Mouse (Mus musculus): ENCODE data around the gene Rps6kc1. TPM values are rescaled to one million over a fixed set of nuclear protein-coding genes. Genes with fewer than 3 reads are reported as not detected.

The Rps6kc1 gene
- polyA plus RNA-seq (2016; fragmentation: Nextera tagmentation; extraction: Ambion mirVana), result 19.5 and 21.1 TPM in 2 replicates

GRCm38 (mm10) chr1:190911415-190912123 lies at the start of gene Rps6kc1:
Rps6kc1 (minus strand) TSS chr1:190911770.
- Histone ChIP-seq H3K9ac (peak within 1 kb of the TSS; percentile 72), H3K4me2 (replicated peaks) (peak within 1 kb of the TSS; percentile 81), H3K27ac (0 out of 2 replicates have a peak within 1 kb of the TSS, but pooled peaks have one; percentile 23), H3K4me3 (peak within 1 kb of the TSS; percentile 81), H3K4me1 (peaks cover 12% of the 10 kb centered on the region; the same call in 1 of the 2 replicates), H3K27me3 (no peaks in the 10 kb centered on the region), H3K9me3 (no peaks in the 10 kb centered on the region), H3K36me3 (no peaks in the 10 kb centered on the region)
- ATAC-seq (ENCODE audit: insufficient number of reproducible peaks, insufficient read depth, low FRiP score, low TSS enrichment), result peak; percentile 88
- under 1% methylated on average over 47 of the region's 47 CpGs for WGBS

DNA sequence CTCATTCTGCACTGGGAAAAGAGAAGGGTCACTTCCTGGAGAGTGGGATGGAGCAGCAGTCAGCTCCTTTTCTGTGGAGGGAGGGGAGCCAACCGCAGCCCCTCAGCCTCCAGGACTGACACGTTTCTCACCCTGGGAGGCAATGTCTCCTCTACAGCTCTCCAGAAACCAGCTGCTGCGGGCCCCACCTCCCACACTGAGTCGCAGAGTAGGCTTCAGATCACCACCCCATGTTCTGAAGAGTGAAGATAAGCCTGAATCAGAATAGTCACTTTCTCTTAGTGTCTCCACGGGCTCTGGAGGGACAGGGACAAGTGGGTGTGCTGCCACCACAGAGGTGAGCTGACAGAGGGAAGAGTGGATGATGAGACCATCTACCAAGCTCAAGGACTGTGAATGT lies 47.3 kb upstream of the Rps6kc1 start:
- Histone ChIP-seq H3K27ac (no peak overlapping the region), H3K4me3 (no peak overlapping the region), H3K4me1 (no peaks in the 10 kb centered on the region), H3K9me3 (no peaks in the 10 kb centered on the region), H3K9ac (no peak overlapping the region), H3K36me3 (peaks cover 95% of the 10 kb centered on the region), H3K4me2 (replicated peaks) (no peak overlapping the region), H3K27me3 (no peaks in the 10 kb centered on the region)
- WGBS, result 84% methylated on average over 5 of the region's 5 CpGs
- no peak for ATAC-seq (ENCODE audit: insufficient number of reproducible peaks, insufficient read depth, low FRiP score, low TSS enrichment)

GRCm38 (mm10) chr1:190953009-190953408 lies 41.4 kb upstream of the Rps6kc1 start:
- Histone ChIP-seq H3K4me3 (no peak overlapping the region), H3K9ac (no peak overlapping the region), H3K9me3 (no peaks in the 10 kb centered on the region), H3K27ac (0 out of 2 replicates have a peak overlapping the region, but pooled peaks have one; percentile 7), H3K4me2 (replicated peaks) (no peak overlapping the region), H3K4me1 (no peaks in the 10 kb centered on the region), H3K27me3 (no peaks in the 10 kb centered on the region), H3K36me3 (peaks cover 93% of the 10 kb centered on the region)
- ATAC-seq (ENCODE audit: insufficient number of reproducible peaks, insufficient read depth, low FRiP score, low TSS enrichment), result no peak
- WGBS, result 45% methylated on average over 3 of the region's 3 CpGs

GRCm38 (mm10) chr1:190951014-190951413 lies 39.4 kb upstream of the Rps6kc1 start:
- Histone ChIP-seq H3K9ac (no peak overlapping the region), H3K9me3 (no peaks in the 10 kb centered on the region), H3K4me1 (no peaks in the 10 kb centered on the region), H3K27me3 (no peaks in the 10 kb centered on the region), H3K4me3 (no peak overlapping the region), H3K36me3 (peaks cover 94% of the 10 kb centered on the region), H3K4me2 (replicated peaks) (no peak overlapping the region), H3K27ac (no peak overlapping the region)
- WGBS, result 88% methylated on average over 5 of the region's 5 CpGs
- no peak for ATAC-seq (ENCODE audit: insufficient number of reproducible peaks, insufficient read depth, low FRiP score, low TSS enrichment)

GRCm38 (mm10) chr1:190948846-190949245 lies 37.3 kb upstream of the Rps6kc1 start:
- H3K4me2 ChIP-seq (replicated peaks), result no peak overlapping the region
- no peaks in the 10 kb centered on the region for H3K9me3 ChIP-seq
- H3K27me3 ChIP-seq, result no peaks in the 10 kb centered on the region
- H3K36me3 ChIP-seq, result peaks cover 84% of the 10 kb centered on the region
- H3K4me1 ChIP-seq, result no peaks in the 10 kb centered on the region
- ATAC-seq (ENCODE audit: insufficient number of reproducible peaks, insufficient read depth, low FRiP score, low TSS enrichment), result no peak
- no peak overlapping the region for H3K4me3 ChIP-seq
- no peak overlapping the region for H3K27ac ChIP-seq
- 93% methylated on average over 17 of the region's 17 CpGs for WGBS
- H3K9ac ChIP-seq, result no peak overlapping the region

DNA sequence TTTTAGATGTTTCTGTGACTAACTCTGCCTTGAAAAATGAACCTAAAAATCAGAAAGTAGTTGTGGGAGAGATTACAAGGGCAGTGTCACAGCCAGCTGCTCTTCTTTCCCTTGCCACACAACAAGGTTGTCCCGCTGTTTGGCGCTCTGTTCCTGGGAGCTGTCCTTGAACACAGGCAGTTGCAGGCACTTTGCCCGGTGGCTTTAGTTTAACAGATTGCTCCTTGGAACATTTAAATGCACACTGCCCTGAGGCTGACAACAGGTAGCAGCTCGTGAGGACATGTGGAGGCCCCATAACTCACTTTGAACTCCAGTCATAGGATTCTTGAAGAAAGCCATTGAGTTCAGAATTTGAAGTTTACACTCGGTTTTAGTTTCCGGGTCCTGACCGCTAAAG lies 36.9 kb upstream of the Rps6kc1 start:
- Histone ChIP-seq H3K27ac (no peak overlapping the region), H3K4me3 (no peak overlapping the region), H3K9ac (no peak overlapping the region), H3K36me3 (peaks cover 84% of the 10 kb centered on the region), H3K4me1 (no peaks in the 10 kb centered on the region), H3K27me3 (no peaks in the 10 kb centered on the region), H3K9me3 (no peaks in the 10 kb centered on the region), H3K4me2 (replicated peaks) (no peak overlapping the region)
- no peak for ATAC-seq (ENCODE audit: insufficient number of reproducible peaks, insufficient read depth, low FRiP score, low TSS enrichment)
- WGBS, result 83% methylated on average over 7 of the region's 7 CpGs

DNA sequence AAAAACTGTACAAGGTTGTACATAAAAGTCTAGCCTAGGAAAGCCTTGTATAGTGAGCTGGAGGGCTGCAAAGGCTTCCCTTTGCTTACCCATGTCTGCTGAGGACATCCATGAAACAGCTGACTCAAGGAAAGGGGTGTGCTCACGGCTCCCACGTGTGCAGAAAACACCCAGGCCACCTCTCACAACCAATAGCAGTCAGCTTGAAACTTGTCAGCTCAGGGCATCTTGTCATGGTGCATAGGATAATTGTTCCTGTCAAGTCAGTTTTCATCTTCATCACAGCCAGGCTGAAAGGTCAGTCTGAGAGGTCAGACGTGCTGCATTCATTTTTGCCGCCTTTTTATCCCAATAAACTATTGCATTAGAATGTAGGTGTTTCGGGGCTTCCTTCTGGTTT lies 36.4 kb upstream of the Rps6kc1 start:
- Histone ChIP-seq H3K4me3 (no peak overlapping the region), H3K36me3 (peaks cover 84% of the 10 kb centered on the region), H3K4me2 (replicated peaks) (no peak overlapping the region), H3K27ac (no peak overlapping the region), H3K4me1 (no peaks in the 10 kb centered on the region), H3K9me3 (no peaks in the 10 kb centered on the region), H3K27me3 (no peaks in the 10 kb centered on the region), H3K9ac (no peak overlapping the region)
- 77% methylated on average over 5 of the region's 5 CpGs for WGBS
- ATAC-seq (ENCODE audit: insufficient number of reproducible peaks, insufficient read depth, low FRiP score, low TSS enrichment), result no peak

DNA sequence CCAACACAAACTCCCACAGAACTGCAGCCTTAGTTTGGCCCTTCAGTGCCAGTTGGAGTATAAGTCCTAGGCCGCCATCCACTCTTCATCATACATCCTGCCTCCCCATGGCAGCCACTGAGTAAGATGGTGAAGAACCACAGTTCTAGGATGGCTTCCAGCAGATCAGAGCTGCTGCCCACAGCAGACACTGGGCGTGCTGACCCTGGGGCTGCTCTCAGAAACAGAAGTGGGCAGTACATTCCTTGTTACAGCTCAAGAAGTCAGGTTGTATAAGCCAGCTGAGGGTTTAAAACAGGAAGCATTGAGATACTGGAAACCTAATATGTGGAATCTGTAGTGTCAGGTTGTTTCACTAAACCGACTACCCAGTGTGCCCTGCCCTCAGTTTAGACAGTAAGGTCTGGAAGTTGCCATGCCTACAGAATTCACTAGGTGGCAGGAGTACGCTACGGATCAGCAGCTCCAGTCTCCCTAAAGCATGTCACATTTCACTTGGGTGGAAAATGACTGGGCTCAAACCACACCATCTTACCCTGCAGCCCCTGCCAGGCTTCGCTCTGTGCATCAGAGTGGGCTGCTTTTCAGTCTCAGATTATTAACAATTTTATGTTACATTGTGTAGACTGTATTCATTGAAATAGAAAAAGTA lies 32.7 kb upstream of the Rps6kc1 start:
- Histone ChIP-seq H3K4me3 (no peak overlapping the region), H3K9ac (no peak overlapping the region), H3K4me1 (no peaks in the 10 kb centered on the region), H3K27me3 (no peaks in the 10 kb centered on the region), H3K9me3 (no peaks in the 10 kb centered on the region), H3K36me3 (peaks cover 88% of the 10 kb centered on the region), H3K4me2 (replicated peaks) (no peak overlapping the region), H3K27ac (no peak overlapping the region)
- ATAC-seq (ENCODE audit: insufficient number of reproducible peaks, insufficient read depth, low FRiP score, low TSS enrichment), result peak; percentile 73
- 47% methylated on average over 6 of the region's 6 CpGs for WGBS

- H3K36me3 ChIP-seq, result peaks cover 68% of the 10 kb centered on the region
- no peak for ATAC-seq (ENCODE audit: insufficient number of reproducible peaks, insufficient read depth, low FRiP score, low TSS enrichment)
- no peak overlapping the region for H3K4me3 ChIP-seq
Measured at GRCm38 (mm10) chr1:190939803-190940202, 28.2 kb upstream of the Rps6kc1 start.

GRCm38 (mm10) chr1:190930181-190930580 lies 18.6 kb upstream of the Rps6kc1 start:
- Histone ChIP-seq H3K9me3 (no peaks in the 10 kb centered on the region), H3K9ac (no peak overlapping the region), H3K4me1 (peaks cover 14% of the 10 kb centered on the region; the same call in 1 of the 2 replicates), H3K4me2 (replicated peaks) (no peak overlapping the region), H3K4me3 (no peak overlapping the region), H3K27me3 (no peaks in the 10 kb centered on the region), H3K27ac (no peak overlapping the region), H3K36me3 (peaks cover 19% of the 10 kb centered on the region)
- 85% methylated on average over 6 of the region's 6 CpGs for WGBS
- no peak for ATAC-seq (ENCODE audit: insufficient number of reproducible peaks, insufficient read depth, low FRiP score, low TSS enrichment)

More at GRCm38 (mm10) chr1:190939803-190940202, 28.2 kb upstream of the Rps6kc1 start:
- Histone ChIP-seq H3K9me3 (no peaks in the 10 kb centered on the region), H3K4me1 (no peaks in the 10 kb centered on the region), H3K9ac (no peak overlapping the region), H3K4me2 (replicated peaks) (no peak overlapping the region), H3K27ac (no peak overlapping the region), H3K27me3 (no peaks in the 10 kb centered on the region)
- 83% methylated on average over 7 of the region's 7 CpGs for WGBS

GRCm38 (mm10) chr1:190929010-190929695 lies 17.6 kb upstream of the Rps6kc1 start:
- Histone ChIP-seq H3K4me3 (peak overlapping the region; percentile 70), H3K27me3 (no peaks in the 10 kb centered on the region), H3K36me3 (peaks cover 9% of the 10 kb centered on the region), H3K27ac (peak overlapping the region; percentile 99), H3K9ac (peak overlapping the region; percentile 85), H3K4me2 (replicated peaks) (peak overlapping the region; percentile 72), H3K9me3 (no peaks in the 10 kb centered on the region), H3K4me1 (peaks cover 14% of the 10 kb centered on the region; the same call in 1 of the 2 replicates)
- ATAC-seq (ENCODE audit: insufficient number of reproducible peaks, insufficient read depth, low FRiP score, low TSS enrichment), result no peak
- 6% methylated on average over 27 of the region's 27 CpGs for WGBS
